Mouse (Mus musculus): ENCODE data around the gene Fgf2.

GRCm38 (mm10) chr3:37331999-37332449 is 16.1 kb upstream of the Fgf2 start:
- TF ChIP-seq CTCF (IDR thresholded peaks at IDR 0.05; ENCODE audit: extremely low read depth, insufficient read depth, low read length): no peak
- no peak for TF ChIP-seq POLR2A (IDR thresholded peaks at IDR 0.05; ENCODE audit: extremely low read depth, insufficient read depth, low read length)

Measured in cortical plate, adult 2 months (tissue).